Mouse (Mus musculus) forebrain, embryonic 13.5 days (tissue): ENCODE results near the gene Zhx3. TPM values are rescaled to one million over a fixed set of nuclear protein-coding genes. Genes with fewer than 3 reads are reported as not detected.
A peak's percentile ranks its signal among the peaks of the same experiment; 100 is the strongest.

ENCODE experiments used
- ATAC-seq: fragments of 200-750 bp; cut with Nextera tagmentation; 2 replicates; pipeline ENCODE4 v1.8.0; 2017
- H3K27ac ChIP-seq: fragments of 300-500 bp; sonication (generic); 2 replicates; pipeline ENCODE4 v1.5.1; 2015; ENCODE audit warnings: inconsistent platforms, mild to moderate bottlenecking, moderate library complexity
- H3K27me3 ChIP-seq: fragments of 300-500 bp; sonication (generic); 2 replicates; pipeline ENCODE4 v1.6.1; 2015; ENCODE audit warnings: mild to moderate bottlenecking, inconsistent platforms
- H3K36me3 ChIP-seq: fragments of 300-500 bp; sonication (generic); 2 replicates; pipeline ENCODE4 v1.6.1; 2015; ENCODE audit warnings: mild to moderate bottlenecking, inconsistent platforms; ENCODE audit not compliant: poor library complexity, severe bottlenecking
- H3K4me1 ChIP-seq: fragments of 300-500 bp; sonication (generic); 2 replicates; pipeline ENCODE4 v1.6.1; 2015; ENCODE audit warnings: inconsistent platforms
- H3K4me2 ChIP-seq: fragments of 300-500 bp; sonication (generic); 2 replicates; pipeline ENCODE4 v1.6.1; 2015; ENCODE audit warnings: inconsistent platforms, mild to moderate bottlenecking, moderate library complexity
- H3K4me3 ChIP-seq: fragments of 300-500 bp; sonication (generic); 2 replicates; pipeline ENCODE4 v1.5.1; 2015; ENCODE audit warnings: mild to moderate bottlenecking, inconsistent platforms
- H3K9ac ChIP-seq: fragments of 300-500 bp; sonication (generic); 2 replicates; pipeline ENCODE4 v1.6.1; 2015; ENCODE audit warnings: mild to moderate bottlenecking, inconsistent platforms
- H3K9me3 ChIP-seq: fragments of 300-500 bp; sonication (generic); replicated peaks from 2 replicates; pipeline ENCODE4 v1.6.1; 2016; ENCODE audit warnings: inconsistent platforms
- WGBS: fragments of 180-500 bp; shearing (Covaris S2); methylation state at CpG from one replicate; pipeline ENCODE4 v1.1.7; 2015; 5-methylcytosine and 5-hydroxymethylcytosine counted together
- polyA plus RNA-seq: library from polyadenylated mRNA; unstranded; fragments of >200 nt; fragmentation: Nextera tagmentation; extraction: Ambion mirVana; gene quantifications from 2 replicates; pipeline ENCODE4 v1.2.1, GENCODE M21; 2015

Zhx3 gene
- polyA plus RNA-seq, 1 experiment from 2014 or later: 14.0 TPM

DNA sequence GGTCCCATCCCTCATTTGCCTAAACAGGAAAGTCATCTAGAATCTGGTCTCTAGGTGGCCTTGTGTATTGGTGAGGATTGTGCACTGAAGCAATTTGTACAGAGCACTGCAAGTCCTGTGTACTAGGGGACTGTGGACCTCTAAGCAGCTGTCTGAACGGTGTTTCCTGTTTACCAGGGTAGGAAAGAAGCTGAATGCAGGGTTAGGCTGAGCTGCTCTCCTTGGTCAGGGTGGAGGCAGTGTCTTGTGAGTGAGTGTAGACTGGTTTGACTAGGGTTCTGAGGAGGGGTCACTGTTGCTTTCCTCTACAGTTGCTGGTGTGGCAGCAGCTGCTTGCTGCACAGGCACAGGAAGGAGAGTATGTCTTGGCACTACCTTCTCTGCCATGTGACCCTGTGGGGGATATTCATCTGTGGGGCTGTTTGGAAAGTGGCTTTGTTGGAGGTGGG is 130.6 kb downstream of the Zhx3 start:
- Histone ChIP-seq H3K4me3 (no peak overlapping the region), H3K36me3 (peaks cover 41% of the 10 kb centered on the region), H3K9ac (no peak overlapping the region), H3K27me3 (no peaks in the 10 kb centered on the region), H3K4me1 (peaks cover 49% of the 10 kb centered on the region), H3K27ac (0 out of 2 replicates have a peak overlapping the region, but pooled peaks have one; percentile 6), H3K9me3 (no peaks in the 10 kb centered on the region), H3K4me2 (no peak overlapping the region)
- no peak for ATAC-seq
- 71% methylated on average over 1 of the region's 1 CpGs for WGBS

DNA sequence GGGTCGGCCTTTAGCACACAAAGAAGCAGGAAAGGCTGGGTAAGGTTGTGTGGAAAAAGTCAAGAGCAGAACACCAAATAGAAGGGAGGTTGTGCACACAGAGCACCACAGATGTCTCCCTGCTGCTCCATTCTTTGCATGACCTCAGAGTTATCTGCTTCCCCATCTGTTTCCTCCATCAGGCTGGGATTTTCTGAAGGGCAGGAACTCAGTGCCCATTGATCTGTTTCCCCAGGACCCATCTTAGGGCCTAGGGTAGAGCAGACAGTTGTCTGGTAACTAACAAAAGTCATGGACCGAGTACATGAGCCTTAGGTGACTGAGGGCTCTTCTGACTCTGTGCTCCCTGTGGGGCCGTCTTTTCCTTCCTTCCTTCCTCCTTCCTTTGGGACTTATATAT is 131.2 kb downstream of the Zhx3 start:
- Histone ChIP-seq H3K9me3 (no peaks in the 10 kb centered on the region), H3K4me1 (peaks cover 51% of the 10 kb centered on the region), H3K36me3 (peaks cover 41% of the 10 kb centered on the region), H3K27ac (peak overlapping the region; percentile 83), H3K27me3 (no peaks in the 10 kb centered on the region), H3K4me2 (no peak overlapping the region), H3K4me3 (no peak overlapping the region), H3K9ac (no peak overlapping the region)
- WGBS: 89% methylated on average over 3 of the region's 3 CpGs
- ATAC-seq: no peak

DNA sequence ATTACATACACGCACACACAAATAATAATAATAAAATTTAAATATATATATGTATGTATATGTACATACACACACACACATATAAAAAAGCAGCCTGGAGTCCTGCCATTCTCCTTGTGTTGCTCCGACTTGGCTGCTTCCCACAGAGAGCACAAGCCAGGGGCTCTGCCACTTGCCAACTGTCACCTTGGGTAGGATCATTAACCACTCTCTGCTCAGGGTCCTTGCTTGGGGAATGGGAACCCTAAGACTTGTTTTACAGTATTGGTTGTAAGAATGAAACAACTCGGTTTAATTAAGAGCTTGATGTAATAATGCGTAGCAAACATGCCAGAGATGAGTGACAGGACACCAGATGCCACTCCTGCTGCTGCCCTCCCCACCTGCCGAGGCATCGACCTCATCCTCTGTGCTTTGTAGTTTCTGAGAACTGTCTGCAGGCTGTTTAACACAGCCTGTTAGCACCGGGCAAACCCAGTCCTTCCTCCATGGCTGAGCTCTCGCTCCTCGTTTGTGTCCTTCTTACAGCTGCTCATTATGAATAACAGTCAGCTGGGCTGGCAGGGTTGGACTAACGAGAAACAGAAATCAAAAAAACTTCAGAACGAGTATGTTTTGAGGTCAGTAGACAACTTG is 132.2 kb downstream of the Zhx3 start:
- H3K4me3 ChIP-seq: no peak overlapping the region
- H3K9me3 ChIP-seq: no peaks in the 10 kb centered on the region
- peak; percentile 78 for ATAC-seq
- 38% methylated on average over 11 of the region's 11 CpGs for WGBS
- H3K27ac ChIP-seq: peak overlapping the region; percentile 83
- H3K4me2 ChIP-seq: no peak overlapping the region
- H3K4me1 ChIP-seq: peaks cover 58% of the 10 kb centered on the region
- H3K27me3 ChIP-seq: no peaks in the 10 kb centered on the region
- no peak overlapping the region for H3K9ac ChIP-seq
- H3K36me3 ChIP-seq: peaks cover 41% of the 10 kb centered on the region

DNA sequence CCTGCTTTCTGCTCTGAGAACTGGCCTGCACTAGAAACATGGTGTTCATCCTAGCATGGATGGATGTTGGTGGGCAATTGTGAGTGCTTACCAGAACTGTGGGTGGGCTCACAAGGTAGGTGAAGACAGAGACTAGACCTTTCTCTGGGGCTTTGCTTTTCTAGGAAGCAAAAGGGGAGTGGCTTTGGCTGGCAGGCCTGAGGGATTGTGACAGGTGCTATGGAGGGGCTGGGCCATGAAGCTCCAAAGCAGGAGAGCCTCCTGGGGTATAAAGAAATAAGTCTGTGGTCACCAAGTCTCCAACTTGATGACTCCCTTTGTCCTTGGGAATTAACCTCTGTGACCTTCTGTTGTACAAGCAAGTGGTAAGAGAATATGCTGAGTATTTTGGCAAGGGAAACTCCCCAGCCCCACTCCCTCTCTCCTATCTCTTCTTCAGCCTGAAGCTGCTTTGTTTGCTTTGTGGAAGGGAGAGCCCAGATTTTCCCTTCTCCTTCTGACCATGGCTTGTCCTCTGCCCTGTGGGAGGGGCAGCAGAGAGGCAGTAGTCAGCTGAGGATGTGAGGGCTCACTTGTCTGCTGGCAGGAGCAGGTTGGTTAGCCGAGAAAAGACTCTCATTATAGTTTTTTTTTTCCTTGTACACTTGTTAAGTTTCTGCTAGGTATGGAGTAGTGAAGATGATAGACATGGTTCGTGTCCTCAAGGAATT is 133.0 kb downstream of the Zhx3 start:
- H3K36me3 ChIP-seq: peaks cover 49% of the 10 kb centered on the region
- no peak for ATAC-seq
- no peaks in the 10 kb centered on the region for H3K27me3 ChIP-seq
- WGBS: 39% methylated on average over 2 of the region's 2 CpGs
- H3K4me3 ChIP-seq: no peak overlapping the region
- peaks cover 66% of the 10 kb centered on the region for H3K4me1 ChIP-seq
- H3K4me2 ChIP-seq: 0 out of 2 replicates have a peak overlapping the region, but pooled peaks have one; percentile 2
- H3K27ac ChIP-seq: peak overlapping the region; percentile 83
- no peak overlapping the region for H3K9ac ChIP-seq
- H3K9me3 ChIP-seq: no peaks in the 10 kb centered on the region

DNA sequence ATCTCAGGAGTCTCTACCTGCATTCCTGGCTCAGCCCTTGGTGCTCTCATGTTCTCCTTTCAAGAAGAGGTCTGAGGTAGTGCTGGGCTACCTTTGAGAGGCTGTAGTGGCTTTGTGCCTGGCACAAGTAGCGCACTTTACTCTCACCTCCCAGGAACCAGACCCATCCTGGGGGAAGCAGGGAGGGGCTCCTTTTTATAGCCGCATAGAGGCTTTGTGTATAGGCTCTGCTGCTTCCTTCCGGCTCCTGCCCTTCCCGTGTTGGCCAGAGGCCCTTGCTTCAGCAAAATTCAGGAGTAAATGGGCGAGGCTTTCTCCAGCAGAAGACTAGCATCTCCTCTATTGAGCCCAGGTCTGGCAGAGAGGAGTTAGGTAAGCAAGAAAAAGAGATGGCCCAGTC is 134.4 kb downstream of the Zhx3 start:
- no peak overlapping the region for H3K4me3 ChIP-seq
- H3K27ac ChIP-seq: no peak overlapping the region; the same call in 1 of the 2 replicates
- H3K9me3 ChIP-seq: no peaks in the 10 kb centered on the region
- H3K4me1 ChIP-seq: peaks cover 80% of the 10 kb centered on the region
- peaks cover 57% of the 10 kb centered on the region for H3K36me3 ChIP-seq
- H3K4me2 ChIP-seq: no peak overlapping the region
- 76% methylated on average over 5 of the region's 5 CpGs for WGBS
- ATAC-seq: no peak
- no peaks in the 10 kb centered on the region for H3K27me3 ChIP-seq
- H3K9ac ChIP-seq: no peak overlapping the region

DNA sequence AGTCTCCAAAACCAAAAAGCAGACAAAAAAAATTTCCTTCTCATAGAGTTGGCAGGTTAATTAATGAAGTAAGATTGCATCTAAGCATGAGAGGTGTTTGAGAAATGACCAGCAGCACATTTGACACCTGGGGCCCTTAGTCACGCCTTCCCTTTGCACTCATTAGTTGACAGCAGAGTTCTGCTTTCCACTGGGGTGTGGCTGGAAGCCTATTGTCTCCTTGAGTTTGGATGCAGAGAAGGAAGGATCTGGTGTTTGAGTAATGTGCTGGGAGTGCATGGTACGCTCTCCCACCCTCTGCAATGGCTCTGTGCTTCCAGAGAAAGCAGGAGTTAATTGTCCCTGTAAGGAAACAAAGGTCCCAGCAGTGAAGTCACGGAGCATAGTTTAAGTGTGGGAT is 136.3 kb downstream of the Zhx3 start:
- H3K4me1 ChIP-seq: peaks cover 83% of the 10 kb centered on the region
- no peak overlapping the region for H3K27ac ChIP-seq

DNA sequence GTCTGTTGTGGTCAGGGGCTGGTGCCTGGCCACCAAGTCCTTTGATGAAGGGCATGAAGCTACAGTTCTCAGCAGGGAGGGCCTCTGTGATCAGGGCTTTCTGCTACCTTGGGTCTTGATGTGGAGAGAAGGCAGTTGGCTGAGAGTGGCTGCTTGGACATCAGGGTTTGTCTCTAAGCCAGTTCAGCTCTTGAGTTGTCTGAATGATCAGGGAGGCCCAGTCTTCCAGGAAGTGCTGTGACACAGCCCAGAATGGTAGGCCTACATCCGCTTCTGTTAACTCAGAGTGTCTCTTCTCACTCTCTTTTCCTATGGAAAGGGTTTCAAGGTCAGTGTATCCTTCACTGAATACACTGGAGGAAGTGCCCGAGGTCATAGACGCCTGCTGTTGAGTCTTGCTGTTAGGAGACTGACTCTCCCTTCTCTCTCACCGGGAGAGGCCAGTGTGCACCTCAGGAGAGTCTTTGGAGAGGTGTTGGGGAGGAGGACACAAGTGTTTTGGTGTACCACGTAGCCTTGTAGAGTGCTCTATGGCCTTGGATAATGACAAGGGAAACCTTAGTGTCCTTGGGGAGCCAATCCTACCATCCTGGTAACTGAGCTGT is 137.0 kb downstream of the Zhx3 start:
- Histone ChIP-seq H3K9ac (no peak overlapping the region), H3K27ac (no peak overlapping the region), H3K9me3 (no peaks in the 10 kb centered on the region), H3K4me3 (no peak overlapping the region), H3K4me1 (peaks cover 78% of the 10 kb centered on the region), H3K36me3 (peaks cover 49% of the 10 kb centered on the region), H3K4me2 (0 out of 2 replicates have a peak overlapping the region, but pooled peaks have one; percentile 5), H3K27me3 (no peaks in the 10 kb centered on the region)
- 97% methylated on average over 5 of the region's 5 CpGs for WGBS
- no peak for ATAC-seq

More for the DNA sequence above, 136.3 kb downstream of the Zhx3 start:
- no peak overlapping the region for H3K4me2 ChIP-seq
- no peaks in the 10 kb centered on the region for H3K27me3 ChIP-seq
- no peak for ATAC-seq
- H3K9me3 ChIP-seq: no peaks in the 10 kb centered on the region
- no peak overlapping the region for H3K4me3 ChIP-seq
- peaks cover 49% of the 10 kb centered on the region for H3K36me3 ChIP-seq
- no peak overlapping the region for H3K9ac ChIP-seq
- WGBS: 94% methylated on average over 3 of the region's 3 CpGs

DNA sequence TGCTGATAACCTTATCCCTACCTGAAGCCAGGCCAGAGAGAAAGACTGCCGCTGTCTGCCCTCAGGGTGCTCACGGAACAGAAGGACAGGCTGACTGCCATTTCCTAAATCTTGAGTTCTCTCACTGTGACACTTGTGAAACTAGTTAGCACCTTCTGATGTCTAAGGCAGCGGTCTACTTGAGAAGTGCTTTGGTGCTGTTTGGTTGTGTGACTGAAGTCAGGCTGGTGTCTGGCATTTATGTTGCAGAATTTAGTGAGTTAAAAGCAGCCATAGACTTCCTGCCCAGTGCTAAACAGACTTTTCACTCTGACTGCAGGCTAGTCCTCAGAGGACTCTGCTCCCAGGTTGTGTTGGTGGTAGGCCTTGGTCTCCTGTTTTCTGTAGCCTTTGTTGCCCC is 138.5 kb downstream of the Zhx3 start:
- Histone ChIP-seq H3K27me3 (no peaks in the 10 kb centered on the region), H3K4me3 (0 out of 2 replicates have a peak overlapping the region, but pooled peaks have one; percentile 89), H3K4me2 (peak overlapping the region; percentile 88), H3K9ac (peak overlapping the region; percentile 32), H3K9me3 (no peaks in the 10 kb centered on the region), H3K36me3 (peaks cover 48% of the 10 kb centered on the region), H3K4me1 (peaks cover 70% of the 10 kb centered on the region), H3K27ac (no peak overlapping the region)
- 87% methylated on average over 3 of the region's 3 CpGs for WGBS
- no peak for ATAC-seq

DNA sequence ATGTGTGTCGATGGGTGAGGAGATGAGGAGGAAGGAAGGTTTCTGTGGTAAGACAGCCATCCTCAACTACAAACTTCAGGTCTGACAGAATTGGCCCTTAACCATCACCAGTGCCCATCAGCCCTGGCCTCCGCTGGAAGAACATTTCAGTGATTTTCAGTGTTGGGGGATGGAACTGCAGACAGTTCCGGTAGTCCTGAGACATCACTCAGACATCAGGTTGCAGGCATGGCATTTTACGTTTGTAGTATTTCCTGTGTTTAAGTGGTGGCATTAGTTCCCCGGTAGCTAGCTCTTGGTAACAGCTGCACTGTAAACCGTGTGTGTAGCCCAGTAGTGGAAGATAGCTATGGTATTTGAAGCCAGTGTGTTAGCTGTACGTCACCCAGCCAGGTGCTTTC is 139.7 kb downstream of the Zhx3 start:
- H3K4me3 ChIP-seq: peak overlapping the region; percentile 89
- H3K9me3 ChIP-seq: no peaks in the 10 kb centered on the region
- ATAC-seq: no peak
- H3K27me3 ChIP-seq: no peaks in the 10 kb centered on the region
- peaks cover 36% of the 10 kb centered on the region for H3K36me3 ChIP-seq
- H3K9ac ChIP-seq: peak overlapping the region; percentile 100
- no peak overlapping the region for H3K27ac ChIP-seq
- peak overlapping the region; percentile 88 for H3K4me2 ChIP-seq
- peaks cover 60% of the 10 kb centered on the region for H3K4me1 ChIP-seq
- 78% methylated on average over 7 of the region's 7 CpGs for WGBS

DNA sequence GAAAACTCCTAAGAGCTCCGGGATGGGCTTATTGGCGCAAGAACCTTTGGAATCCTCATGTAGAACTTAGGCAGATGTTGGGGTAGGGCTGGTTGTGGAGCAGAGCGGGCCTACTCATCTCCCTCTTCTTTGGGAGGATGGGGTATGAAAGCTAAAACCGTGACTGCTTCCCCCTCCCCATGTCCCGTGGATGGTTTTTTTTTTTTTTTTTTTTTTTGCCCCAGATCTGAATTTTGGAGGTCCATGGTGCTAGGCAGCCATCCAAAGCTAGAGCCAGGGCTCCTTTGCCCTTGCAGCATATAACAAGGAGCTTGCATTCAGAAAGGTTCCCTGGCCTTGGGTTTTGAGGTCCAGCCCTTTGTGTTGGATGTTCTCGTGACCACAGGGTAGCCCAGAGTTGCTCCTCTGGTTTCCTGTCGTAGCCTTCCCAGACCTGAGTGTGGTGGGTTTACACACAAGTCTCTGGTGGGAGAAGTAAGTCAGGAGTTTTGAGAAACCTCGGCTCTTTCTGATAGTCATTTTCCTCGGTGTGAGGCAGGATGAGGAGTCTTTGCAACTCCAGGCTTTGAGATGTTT is 140.3 kb downstream of the Zhx3 start:
- H3K4me3 ChIP-seq: peak overlapping the region; percentile 89
- peaks cover 59% of the 10 kb centered on the region for H3K4me1 ChIP-seq
- H3K27ac ChIP-seq: peak overlapping the region; percentile 96
- H3K36me3 ChIP-seq: peaks cover 36% of the 10 kb centered on the region
- peak overlapping the region; percentile 100 for H3K9ac ChIP-seq
- peak overlapping the region; percentile 88 for H3K4me2 ChIP-seq
- ATAC-seq: no peak
- no peaks in the 10 kb centered on the region for H3K9me3 ChIP-seq
- no peaks in the 10 kb centered on the region for H3K27me3 ChIP-seq
- 50% methylated on average over 9 of the region's 9 CpGs for WGBS

DNA sequence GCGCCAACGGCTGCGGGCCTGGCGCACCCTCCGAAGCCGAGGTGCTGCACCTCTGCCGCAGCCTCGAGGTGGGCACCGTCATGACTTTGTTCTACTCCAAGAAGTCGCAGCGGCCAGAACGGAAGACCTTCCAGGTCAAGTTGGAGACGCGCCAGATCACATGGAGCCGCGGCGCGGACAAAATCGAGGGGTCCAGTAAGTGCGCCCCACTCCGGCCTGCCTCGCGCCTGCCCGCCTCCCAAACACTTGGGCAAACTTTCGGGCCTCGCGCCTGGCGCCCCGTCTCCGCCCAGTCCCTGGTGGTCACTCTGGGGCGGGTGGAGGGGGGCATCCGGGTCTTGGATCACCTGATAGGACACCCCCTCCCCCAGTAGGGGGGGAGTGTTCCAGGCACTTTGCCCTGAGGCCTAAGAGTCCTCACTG is 140.9 kb downstream of the Zhx3 start:
- peaks cover 29% of the 10 kb centered on the region for H3K36me3 ChIP-seq
- no peaks in the 10 kb centered on the region for H3K27me3 ChIP-seq
- 1% methylated on average over 32 of the region's 32 CpGs for WGBS
- peaks cover 55% of the 10 kb centered on the region for H3K4me1 ChIP-seq
- peak overlapping the region; percentile 89 for H3K4me3 ChIP-seq
- peak overlapping the region; percentile 88 for H3K4me2 ChIP-seq
- peak overlapping the region; percentile 100 for H3K9ac ChIP-seq
- no peaks in the 10 kb centered on the region for H3K9me3 ChIP-seq
- ATAC-seq: peak; percentile 16
- H3K27ac ChIP-seq: peak overlapping the region; percentile 96
